Mouse (Mus musculus): ENCODE results near the gene Klk5. TPM values are rescaled to one million over a fixed set of nuclear protein-coding genes. Genes with fewer than 3 reads are reported as not detected.

The Klk5 gene
- polyA plus RNA-seq, 1 experiment, result not detected

GRCm38 (mm10) chr7:43821581-43821980 is 20.2 kb upstream of the Klk5 start:
- H3K4me3 ChIP-seq (replicated peaks; ENCODE audit: insufficient read depth, low read depth, low read length), result no peak overlapping the region
- 84% methylated on average over 7 of the region's 7 CpGs for WGBS
- H3K4me1 ChIP-seq (ENCODE audit: control insufficient read depth, insufficient read depth, low read length), result no peaks in the 10 kb centered on the region

DNA sequence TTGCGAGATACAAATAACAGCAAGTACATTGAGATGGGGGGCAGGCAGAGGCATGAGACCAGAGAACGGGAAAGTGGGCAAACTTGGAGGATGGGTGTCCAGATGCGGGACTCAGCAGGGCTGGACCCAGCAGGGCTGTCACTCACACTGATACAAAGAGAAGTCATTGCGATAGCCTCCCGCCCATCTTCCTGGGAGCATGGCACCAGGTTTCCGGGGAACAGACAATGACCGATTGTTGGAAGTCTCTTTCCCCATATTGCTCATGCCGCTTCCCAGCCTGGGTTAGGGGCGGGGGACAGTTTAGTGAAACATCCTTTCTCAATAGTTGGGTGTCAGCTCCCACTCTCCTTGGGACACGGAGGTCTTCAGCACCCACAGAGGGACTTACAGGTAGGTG is 17.6 kb upstream of the Klk5 start, which contains the start of gene Klk6:
TSS of gene Klk6 (plus strand) at position 301 of the 400 bp plus-strand sequence.
- no peak within 1 kb of the TSS for H3K4me3 ChIP-seq (replicated peaks; ENCODE audit: insufficient read depth, low read depth, low read length)
- no peaks in the 10 kb centered on the region for H3K4me1 ChIP-seq (ENCODE audit: control insufficient read depth, insufficient read depth, low read length)
- no peaks in the 10 kb centered on the region for H3K27me3 ChIP-seq (ENCODE audit: control insufficient read depth, insufficient read depth, low read length)
- no peak for TF ChIP-seq POLR2A (IDR thresholded peaks at IDR 0.05; ENCODE audit: borderline replicate concordance, insufficient read depth, low read length)
- TF ChIP-seq CTCF (IDR thresholded peaks at IDR 0.05; ENCODE audit: borderline replicate concordance, insufficient read depth, low read depth, low read length), result no peak
- H3K27ac ChIP-seq (ENCODE audit: insufficient read depth, low read length), result no peak within 1 kb of the TSS
- DNase-seq, result peak in 1 of 2 experiments; percentile 4
- 45% methylated on average over 10 of the region's 10 CpGs for WGBS

More at GRCm38 (mm10) chr7:43821581-43821980, 20.2 kb upstream of the Klk5 start:
- TF ChIP-seq CTCF (IDR thresholded peaks at IDR 0.05; ENCODE audit: borderline replicate concordance, insufficient read depth, low read depth, low read length) (no peak), POLR2A (IDR thresholded peaks at IDR 0.05; ENCODE audit: borderline replicate concordance, insufficient read depth, low read length) (no peak)
- no peak for DNase-seq
- no peaks in the 10 kb centered on the region for H3K27me3 ChIP-seq (ENCODE audit: control insufficient read depth, insufficient read depth, low read length)
- H3K27ac ChIP-seq (ENCODE audit: insufficient read depth, low read length), result no peak overlapping the region

DNA sequence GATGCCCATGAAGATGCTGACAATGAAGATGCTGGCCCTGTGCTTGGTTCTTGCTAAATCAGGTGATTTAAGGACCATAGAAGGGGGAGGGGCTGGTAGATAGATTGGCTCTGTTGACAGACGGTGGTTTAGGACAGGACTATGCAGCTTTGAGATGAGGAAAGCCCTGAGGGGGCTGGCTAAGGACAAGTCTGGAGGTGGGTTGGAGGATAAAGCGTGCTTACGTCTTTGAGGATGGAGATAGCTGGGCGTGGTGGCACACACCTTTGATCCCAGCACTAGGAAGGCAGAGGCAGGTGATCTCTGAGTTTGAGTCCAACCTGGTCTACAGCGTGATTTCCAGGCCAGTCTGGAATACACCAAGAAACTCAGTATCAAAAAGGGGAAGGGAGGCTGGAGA is 15.7 kb upstream of the Klk5 start:
- DNase-seq, result no peak
- H3K27me3 ChIP-seq (ENCODE audit: control insufficient read depth, insufficient read depth, low read length), result no peaks in the 10 kb centered on the region
- WGBS, result 87% methylated on average over 5 of the region's 5 CpGs
- no peak overlapping the region for H3K27ac ChIP-seq (ENCODE audit: insufficient read depth, low read length)
- no peaks in the 10 kb centered on the region for H3K4me1 ChIP-seq (ENCODE audit: control insufficient read depth, insufficient read depth, low read length)
- no peak overlapping the region for H3K4me3 ChIP-seq (replicated peaks; ENCODE audit: insufficient read depth, low read depth, low read length)
- TF ChIP-seq POLR2A (IDR thresholded peaks at IDR 0.05; ENCODE audit: borderline replicate concordance, insufficient read depth, low read length) (no peak), CTCF (IDR thresholded peaks at IDR 0.05; ENCODE audit: borderline replicate concordance, insufficient read depth, low read depth, low read length) (no peak)

- TF ChIP-seq CTCF (IDR thresholded peaks at IDR 0.05; ENCODE audit: borderline replicate concordance, insufficient read depth, low read depth, low read length) (no peak), POLR2A (IDR thresholded peaks at IDR 0.05; ENCODE audit: borderline replicate concordance, insufficient read depth, low read length) (no peak)
- no peak overlapping the region for H3K27ac ChIP-seq (ENCODE audit: insufficient read depth, low read length)
- no peaks in the 10 kb centered on the region for H3K4me1 ChIP-seq (ENCODE audit: control insufficient read depth, insufficient read depth, low read length)
- 81% methylated on average over 4 of the region's 4 CpGs for WGBS
- DNase-seq, result no peak
- no peaks in the 10 kb centered on the region; the same call in 1 of the 2 replicates for H3K27me3 ChIP-seq (ENCODE audit: control insufficient read depth, insufficient read depth, low read length)
- H3K4me3 ChIP-seq (replicated peaks; ENCODE audit: insufficient read depth, low read depth, low read length), result no peak overlapping the region
Observed at GRCm38 (mm10) chr7:43827706-43828105, 14.1 kb upstream of the Klk5 start.

DNA sequence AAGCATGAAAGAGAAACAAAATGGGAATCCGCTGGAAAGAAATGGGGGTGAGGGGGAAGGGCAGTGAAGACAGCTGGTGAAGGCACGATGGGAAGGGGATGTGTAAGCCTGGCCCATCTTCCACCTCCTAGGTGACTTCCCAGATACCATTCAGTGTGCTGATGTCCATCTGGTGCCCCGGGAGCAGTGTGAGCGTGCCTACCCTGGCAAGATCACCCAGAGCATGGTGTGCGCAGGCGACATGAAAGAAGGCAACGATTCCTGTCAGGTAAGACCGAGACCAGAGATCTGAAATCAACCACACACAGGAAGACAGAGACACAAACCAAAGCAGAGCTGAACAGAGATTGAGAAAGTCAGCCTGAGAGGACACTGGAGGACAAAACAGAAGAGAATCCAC is 12.8 kb upstream of the Klk5 start:
- H3K4me3 ChIP-seq (replicated peaks; ENCODE audit: insufficient read depth, low read depth, low read length), result no peak overlapping the region
- H3K27ac ChIP-seq (ENCODE audit: insufficient read depth, low read length), result no peak overlapping the region
- no peaks in the 10 kb centered on the region; the same call in 1 of the 2 replicates for H3K27me3 ChIP-seq (ENCODE audit: control insufficient read depth, insufficient read depth, low read length)
- 87% methylated on average over 8 of the region's 8 CpGs for WGBS
- H3K4me1 ChIP-seq (ENCODE audit: control insufficient read depth, insufficient read depth, low read length), result no peaks in the 10 kb centered on the region
- no peak for DNase-seq
- TF ChIP-seq POLR2A (IDR thresholded peaks at IDR 0.05; ENCODE audit: borderline replicate concordance, insufficient read depth, low read length) (no peak), CTCF (IDR thresholded peaks at IDR 0.05; ENCODE audit: borderline replicate concordance, insufficient read depth, low read depth, low read length) (no peak)

DNA sequence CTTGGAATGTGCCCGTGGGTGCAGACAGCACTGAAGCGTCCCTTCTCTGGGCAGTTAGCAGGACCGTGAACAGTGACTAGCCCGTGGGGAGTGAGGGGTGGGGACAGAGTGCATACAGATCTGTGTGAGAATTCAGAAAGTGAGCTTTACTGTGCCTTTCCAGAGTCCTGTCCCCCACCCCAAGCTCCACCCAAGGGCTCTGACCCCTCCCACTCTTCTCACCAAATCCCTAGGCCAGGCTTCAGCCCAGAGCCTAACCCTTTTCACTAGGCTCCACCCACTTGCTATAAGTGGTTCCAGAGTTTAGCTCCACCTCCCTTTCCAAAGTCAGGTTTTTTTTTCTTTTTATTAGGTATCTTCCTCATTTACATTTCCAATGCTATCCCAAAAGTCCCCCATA is 2.0 kb downstream of the Klk5 start:
- Histone ChIP-seq H3K27ac (ENCODE audit: insufficient read depth, low read length) (no peak overlapping the region), H3K4me1 (ENCODE audit: control insufficient read depth, insufficient read depth, low read length) (no peaks in the 10 kb centered on the region), H3K27me3 (ENCODE audit: control insufficient read depth, insufficient read depth, low read length) (no peaks in the 10 kb centered on the region), H3K4me3 (replicated peaks; ENCODE audit: insufficient read depth, low read depth, low read length) (no peak overlapping the region)
- 87% methylated on average over 4 of the region's 4 CpGs for WGBS
- TF ChIP-seq POLR2A (IDR thresholded peaks at IDR 0.05; ENCODE audit: borderline replicate concordance, insufficient read depth, low read length) (no peak), CTCF (IDR thresholded peaks at IDR 0.05; ENCODE audit: borderline replicate concordance, insufficient read depth, low read depth, low read length) (no peak)
- no peak for DNase-seq

DNA sequence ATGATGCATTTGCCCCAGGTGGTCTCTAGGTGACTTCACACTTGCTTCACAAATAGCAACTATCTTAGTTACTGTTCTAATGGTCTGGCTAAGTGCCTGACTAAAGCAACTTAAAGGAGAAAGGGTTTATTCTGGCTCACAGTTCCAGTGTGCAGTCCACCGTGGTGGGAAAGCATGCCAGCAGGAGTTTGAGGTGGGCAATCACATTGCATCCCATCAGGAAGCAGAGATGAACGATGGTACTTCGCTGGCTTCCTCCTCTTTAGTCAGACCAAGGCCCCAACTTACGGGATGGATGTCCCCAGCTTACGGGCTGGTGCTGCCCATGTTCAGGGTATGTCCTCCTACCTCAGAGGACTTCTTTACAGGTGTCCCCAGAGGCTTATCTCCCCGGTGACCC is 9.8 kb downstream of the Klk5 start:
- TF ChIP-seq CTCF (IDR thresholded peaks at IDR 0.05; ENCODE audit: borderline replicate concordance, insufficient read depth, low read depth, low read length) (no peak), POLR2A (IDR thresholded peaks at IDR 0.05; ENCODE audit: borderline replicate concordance, insufficient read depth, low read length) (no peak)
- 85% methylated on average over 6 of the region's 6 CpGs for WGBS
- H3K4me1 ChIP-seq (ENCODE audit: control insufficient read depth, insufficient read depth, low read length), result no peaks in the 10 kb centered on the region
- H3K4me3 ChIP-seq (replicated peaks; ENCODE audit: insufficient read depth, low read depth, low read length), result no peak overlapping the region
- no peak for DNase-seq
- no peak overlapping the region for H3K27ac ChIP-seq (ENCODE audit: insufficient read depth, low read length)
- H3K27me3 ChIP-seq (ENCODE audit: control insufficient read depth, insufficient read depth, low read length), result no peaks in the 10 kb centered on the region

- H3K27me3 ChIP-seq (ENCODE audit: control insufficient read depth, insufficient read depth, low read length), result no peaks in the 10 kb centered on the region
- H3K27ac ChIP-seq (ENCODE audit: insufficient read depth, low read length), result no peak overlapping the region
- 76% methylated on average over 9 of the region's 9 CpGs for WGBS
- H3K4me3 ChIP-seq (replicated peaks; ENCODE audit: insufficient read depth, low read depth, low read length), result no peak overlapping the region
- DNase-seq, result no peak
- no peaks in the 10 kb centered on the region for H3K4me1 ChIP-seq (ENCODE audit: control insufficient read depth, insufficient read depth, low read length)
- TF ChIP-seq CTCF (IDR thresholded peaks at IDR 0.05; ENCODE audit: borderline replicate concordance, insufficient read depth, low read depth, low read length), result no peak
- no peak for TF ChIP-seq POLR2A (IDR thresholded peaks at IDR 0.05; ENCODE audit: borderline replicate concordance, insufficient read depth, low read length)
Observed at GRCm38 (mm10) chr7:43854642-43855380, 13.0 kb downstream of the Klk5 start.

Data from cerebellum, adult 2 months (tissue).